Mouse (Mus musculus): ENCODE results near the gene Lipt1.
A peak's percentile ranks its signal among the peaks of the same experiment; 100 is the strongest.

Lipt1 gene

GRCm38 (mm10) chr1:37871704-37872103 lies at the start of gene Lipt1:
Lipt1 (plus strand) TSS chr1:37871738.
- no peak for DNase-seq (ENCODE audit: low read depth, low spot score)

- DNase-seq (ENCODE audit: low read depth, low spot score): no peak
These were observed 39.9 kb upstream of the Lipt1 start for GRCm38 (mm10) chr1:37831681-37832080.

- DNase-seq (ENCODE audit: low read depth, low spot score): no peak
These were observed 24.7 kb upstream of the Lipt1 start for GRCm38 (mm10) chr1:37846878-37847277.

- no peak for DNase-seq (ENCODE audit: low read depth, low spot score)
These were observed 20.8 kb upstream of the Lipt1 start for GRCm38 (mm10) chr1:37850696-37851095.

GRCm38 (mm10) chr1:37864511-37865400 lies 6.8 kb upstream of the Lipt1 start:
- peak; percentile 99 for DNase-seq (ENCODE audit: low read depth, low spot score)

- DNase-seq (ENCODE audit: low read depth, low spot score): no peak
These were observed 5.9 kb upstream of the Lipt1 start for GRCm38 (mm10) chr1:37865401-37866215.

GRCm38 (mm10) chr1:37866286-37866685 lies 5.3 kb upstream of the Lipt1 start, which contains the start of gene Tsga10:
Tsga10 (minus strand) TSS chr1:37866429.
- DNase-seq (ENCODE audit: low read depth, low spot score): peak; percentile 32

GRCm38 (mm10) chr1:37867056-37867455 lies 4.5 kb upstream of the Lipt1 start:
- DNase-seq (ENCODE audit: low read depth, low spot score): peak; percentile 78

- DNase-seq (ENCODE audit: low read depth, low spot score): no peak
These were observed 3.7 kb upstream of the Lipt1 start for GRCm38 (mm10) chr1:37867684-37868322.

GRCm38 (mm10) chr1:37868640-37869039 lies 2.9 kb upstream of the Lipt1 start:
- no peak for DNase-seq (ENCODE audit: low read depth, low spot score)

- no peak for DNase-seq (ENCODE audit: low read depth, low spot score)
These were observed 2.2 kb upstream of the Lipt1 start for GRCm38 (mm10) chr1:37869362-37869761.

GRCm38 (mm10) chr1:37872131-37873067 lies 861 bp downstream of the Lipt1 start:
- peak; percentile 94 for DNase-seq (ENCODE audit: low read depth, low spot score)

GRCm38 (mm10) chr1:37873157-37873556 lies 1.6 kb downstream of the Lipt1 start:
- DNase-seq (ENCODE audit: low read depth, low spot score): peak; percentile 25

GRCm38 (mm10) chr1:37877736-37878460 lies 6.4 kb downstream of the Lipt1 start:
- no peak for DNase-seq (ENCODE audit: low read depth, low spot score)

GRCm38 (mm10) chr1:37883411-37883810 lies 11.9 kb downstream of the Lipt1 start:
- no peak for DNase-seq (ENCODE audit: low read depth, low spot score)

GRCm38 (mm10) chr1:37884451-37884850 lies 12.9 kb downstream of the Lipt1 start:
- peak; percentile 87 for DNase-seq (ENCODE audit: low read depth, low spot score)

GRCm38 (mm10) chr1:37889206-37889605 lies 17.7 kb downstream of the Lipt1 start:
- peak; percentile 19 for DNase-seq (ENCODE audit: low read depth, low spot score)

- DNase-seq (ENCODE audit: low read depth, low spot score): peak; percentile 96
These were observed 18.6 kb downstream of the Lipt1 start, which contains the start of the genes Mitd1 and Mrpl30 for GRCm38 (mm10) chr1:37890025-37890652. Mitd1 (minus strand) TSS chr1:37890411. Mrpl30 (plus strand) TSS chr1:37890477.

- DNase-seq (ENCODE audit: low read depth, low spot score): peak; percentile 64
These were observed 19.9 kb downstream of the Lipt1 start for GRCm38 (mm10) chr1:37891400-37891799.
